Mouse (Mus musculus): ENCODE results near the gene Vav1. TPM values are rescaled to one million over a fixed set of nuclear protein-coding genes. Genes with fewer than 3 reads are reported as not detected.

The Vav1 gene
- polyA plus RNA-seq, 1 experiment from 2014 or later = 1.8 TPM

GRCm38 (mm10) chr17:57246663-57247392 is 32.1 kb upstream of the Vav1 start:
- H3K4me2 ChIP-seq = peak overlapping the region; percentile 76
- H3K36me3 ChIP-seq = peaks cover 19% of the 10 kb centered on the region
- ATAC-seq (ENCODE audit: low read depth) = peak; percentile 4
- H3K9ac ChIP-seq = peak overlapping the region; percentile 82
- no peaks in the 10 kb centered on the region for H3K27me3 ChIP-seq
- H3K4me3 ChIP-seq = peak overlapping the region; percentile 60
- H3K27ac ChIP-seq (replicated peaks) = peak overlapping the region; percentile 96
- no peaks in the 10 kb centered on the region for H3K9me3 ChIP-seq
- peaks cover 39% of the 10 kb centered on the region for H3K4me1 ChIP-seq (replicated peaks)
- WGBS = 3% methylated on average over 18 of the region's 18 CpGs

GRCm38 (mm10) chr17:57247393-57248200 is 31.3 kb upstream of the Vav1 start:
- Histone ChIP-seq H3K36me3 (peaks cover 12% of the 10 kb centered on the region), H3K4me2 (peak overlapping the region; percentile 91), H3K27me3 (no peaks in the 10 kb centered on the region), H3K27ac (replicated peaks) (peak overlapping the region; percentile 96), H3K4me3 (peak overlapping the region; percentile 60), H3K9ac (peak overlapping the region; percentile 82), H3K9me3 (no peaks in the 10 kb centered on the region), H3K4me1 (replicated peaks) (peaks cover 39% of the 10 kb centered on the region)
- peak; percentile 94 for ATAC-seq (ENCODE audit: low read depth)
- under 1% methylated on average over 46 of the region's 46 CpGs for WGBS

- ATAC-seq (ENCODE audit: low read depth) = peak; percentile 76
- under 1% methylated on average over 12 of the region's 12 CpGs for WGBS
- H3K36me3 ChIP-seq = peaks cover 8% of the 10 kb centered on the region; the same call in 1 of the 2 replicates
- H3K27ac ChIP-seq (replicated peaks) = peak within 1 kb of the TSS; percentile 96
- peak within 1 kb of the TSS; percentile 82 for H3K9ac ChIP-seq
- peak within 1 kb of the TSS; percentile 60 for H3K4me3 ChIP-seq
- H3K4me1 ChIP-seq (replicated peaks) = peaks cover 39% of the 10 kb centered on the region
- H3K4me2 ChIP-seq = peak within 1 kb of the TSS; percentile 91
- H3K9me3 ChIP-seq = no peaks in the 10 kb centered on the region
- H3K27me3 ChIP-seq = no peaks in the 10 kb centered on the region
These were observed 30.6 kb upstream of the Vav1 start, which contains the start of gene Gpr108 for GRCm38 (mm10) chr17:57248201-57248699. Gene Gpr108 (minus strand): TSS chr17:57248446.

- Histone ChIP-seq H3K4me2 (peak overlapping the region; percentile 91), H3K36me3 (peaks cover 11% of the 10 kb centered on the region; the same call in 1 of the 2 replicates), H3K9me3 (no peaks in the 10 kb centered on the region), H3K27ac (replicated peaks) (peak overlapping the region; percentile 89), H3K27me3 (no peaks in the 10 kb centered on the region), H3K9ac (peak overlapping the region; percentile 68), H3K4me3 (peak overlapping the region; percentile 60), H3K4me1 (replicated peaks) (peaks cover 39% of the 10 kb centered on the region)
- 8% methylated on average over 13 of the region's 13 CpGs for WGBS
- ATAC-seq (ENCODE audit: low read depth) = no peak
These were observed 30.1 kb upstream of the Vav1 start for GRCm38 (mm10) chr17:57248771-57249170.

- peak within 1 kb of the TSS; percentile 91 for H3K4me2 ChIP-seq
- peak; percentile 3 for ATAC-seq (ENCODE audit: low read depth)
- peak within 1 kb of the TSS; percentile 89 for H3K27ac ChIP-seq (replicated peaks)
- peak within 1 kb of the TSS; percentile 70 for H3K9ac ChIP-seq
- no peaks in the 10 kb centered on the region for H3K27me3 ChIP-seq
- peaks cover 39% of the 10 kb centered on the region for H3K4me1 ChIP-seq (replicated peaks)
- no peaks in the 10 kb centered on the region for H3K9me3 ChIP-seq
- H3K36me3 ChIP-seq = peaks cover 17% of the 10 kb centered on the region
- under 1% methylated on average over 51 of the region's 52 CpGs for WGBS
- peak within 1 kb of the TSS; percentile 60 for H3K4me3 ChIP-seq
These were observed 29.4 kb upstream of the Vav1 start, which contains the start of gene Trip10 for GRCm38 (mm10) chr17:57249186-57250181. Gene Trip10 (plus strand): TSS chr17:57249455.

- no peak for ATAC-seq (ENCODE audit: low read depth)
- Histone ChIP-seq H3K4me1 (replicated peaks) (peaks cover 39% of the 10 kb centered on the region), H3K9ac (peak overlapping the region; percentile 70), H3K36me3 (peaks cover 23% of the 10 kb centered on the region), H3K27me3 (no peaks in the 10 kb centered on the region), H3K4me3 (peak overlapping the region; percentile 60), H3K27ac (replicated peaks) (no peak overlapping the region), H3K4me2 (peak overlapping the region; percentile 91), H3K9me3 (no peaks in the 10 kb centered on the region)
- WGBS = 3% methylated on average over 33 of the region's 33 CpGs
These were observed 28.3 kb upstream of the Vav1 start for GRCm38 (mm10) chr17:57250461-57251160.

GRCm38 (mm10) chr17:57251431-57251830 is 27.5 kb upstream of the Vav1 start:
- no peaks in the 10 kb centered on the region for H3K9me3 ChIP-seq
- no peak overlapping the region for H3K27ac ChIP-seq (replicated peaks)
- H3K4me1 ChIP-seq (replicated peaks) = peaks cover 31% of the 10 kb centered on the region
- no peaks in the 10 kb centered on the region for H3K27me3 ChIP-seq
- 97% methylated on average over 3 of the region's 3 CpGs for WGBS
- H3K36me3 ChIP-seq = peaks cover 23% of the 10 kb centered on the region
- no peak for ATAC-seq (ENCODE audit: low read depth)
- H3K9ac ChIP-seq = no peak overlapping the region
- H3K4me3 ChIP-seq = no peak overlapping the region
- no peak overlapping the region for H3K4me2 ChIP-seq

- H3K36me3 ChIP-seq = peaks cover 34% of the 10 kb centered on the region
- WGBS = 86% methylated on average over 6 of the region's 6 CpGs
- no peaks in the 10 kb centered on the region for H3K27me3 ChIP-seq
- H3K9ac ChIP-seq = no peak overlapping the region
- no peaks in the 10 kb centered on the region for H3K9me3 ChIP-seq
- no peak overlapping the region for H3K4me3 ChIP-seq
- no peak overlapping the region for H3K4me2 ChIP-seq
- no peak for ATAC-seq (ENCODE audit: low read depth)
- no peak overlapping the region for H3K27ac ChIP-seq (replicated peaks)
- H3K4me1 ChIP-seq (replicated peaks) = peaks cover 25% of the 10 kb centered on the region
These were observed 25.6 kb upstream of the Vav1 start for GRCm38 (mm10) chr17:57253306-57253705.

- Histone ChIP-seq H3K27me3 (no peaks in the 10 kb centered on the region), H3K36me3 (peaks cover 36% of the 10 kb centered on the region), H3K4me1 (replicated peaks) (peaks cover 8% of the 10 kb centered on the region), H3K4me2 (no peak overlapping the region), H3K9ac (no peak overlapping the region), H3K4me3 (no peak overlapping the region), H3K9me3 (no peaks in the 10 kb centered on the region), H3K27ac (replicated peaks) (no peak overlapping the region)
- WGBS = 92% methylated on average over 14 of the region's 14 CpGs
- ATAC-seq (ENCODE audit: low read depth) = no peak
These were observed 23.5 kb upstream of the Vav1 start for GRCm38 (mm10) chr17:57255354-57255753.

- no peaks in the 10 kb centered on the region for H3K27me3 ChIP-seq
- H3K9me3 ChIP-seq = no peaks in the 10 kb centered on the region
- no peak overlapping the region for H3K9ac ChIP-seq
- H3K4me3 ChIP-seq = no peak overlapping the region
- H3K27ac ChIP-seq (replicated peaks) = no peak overlapping the region
- H3K4me2 ChIP-seq = no peak overlapping the region
- H3K4me1 ChIP-seq (replicated peaks) = no peaks in the 10 kb centered on the region
- no peak for ATAC-seq (ENCODE audit: low read depth)
- WGBS = 94% methylated on average over 22 of the region's 22 CpGs
- H3K36me3 ChIP-seq = peaks cover 44% of the 10 kb centered on the region
These were observed 21.9 kb upstream of the Vav1 start for GRCm38 (mm10) chr17:57256921-57257485.
